Mouse (Mus musculus) hindbrain, postnatal 0 days (tissue): ENCODE results near the gene Col6a5. TPM values are rescaled to one million over a fixed set of nuclear protein-coding genes. Genes with fewer than 3 reads are reported as not detected.

Experiments
- ATAC-seq: fragments of 200-750 bp; cut with Nextera tagmentation; 2 replicates; pipeline ENCODE4 v1.8.0; 2017; ENCODE audit warnings: mild to moderate bottlenecking, moderate TSS enrichment, moderate library complexity
- DNase-seq: peaks from one replicate; pipeline ENCODE4 v3.0.0-alpha.2; 2015; ENCODE audit warnings: low spot score
- H3K27ac ChIP-seq: fragments of 300-500 bp; sonication (generic); 2 replicates; pipeline ENCODE4 v1.5.1; 2014; ENCODE audit warnings: mild to moderate bottlenecking
- H3K27me3 ChIP-seq: fragments of 300-500 bp; sonication (generic); 2 replicates; pipeline ENCODE4 v1.6.1; 2014; ENCODE audit warnings: low read length, mixed read lengths; ENCODE audit not compliant: insufficient read depth
- H3K36me3 ChIP-seq: fragments of 300-500 bp; sonication (generic); 2 replicates; pipeline ENCODE4 v1.6.1; 2014; ENCODE audit warnings: low read length, mixed read lengths; ENCODE audit not compliant: insufficient read depth
- H3K4me1 ChIP-seq: fragments of 300-500 bp; sonication (generic); 2 replicates; pipeline ENCODE4 v1.6.1; 2014; ENCODE audit warnings: antibody characterized with exemption, low read length, mixed read lengths; ENCODE audit not compliant: insufficient read depth
- H3K4me2 ChIP-seq: fragments of 300-500 bp; sonication (generic); 2 replicates; pipeline ENCODE4 v1.6.1; 2014; ENCODE audit warnings: low read depth, mild to moderate bottlenecking, low read length, moderate library complexity, mixed read lengths
- H3K4me3 ChIP-seq: fragments of 300-500 bp; sonication (generic); 2 replicates; pipeline ENCODE4 v1.5.1; 2014; ENCODE audit warnings: low read length
- H3K9ac ChIP-seq: fragments of 300-500 bp; sonication (generic); replicated peaks from 2 replicates; pipeline ENCODE4 v1.6.1; 2014; ENCODE audit warnings: mild to moderate bottlenecking, low read length, moderate library complexity, mixed read lengths
- H3K9me3 ChIP-seq: fragments of 300-500 bp; sonication (generic); 2 replicates; pipeline ENCODE4 v1.6.1; 2016; ENCODE audit warnings: low read length, mixed read lengths
- CTCF ChIP-seq: IDR thresholded peaks from 2 replicates; pipeline ENCODE4 v1.5.1; 2016; ENCODE audit warnings: antibody characterized with exemption, control low read depth, low read depth
- WGBS: fragments of 180-500 bp; shearing (Covaris S2); extraction: QIAGEN DNeasy Blood & Tissue Kit; methylation state at CpG from one replicate; pipeline ENCODE4 v1.1.7; 2014; 5-methylcytosine and 5-hydroxymethylcytosine counted together
- polyA plus RNA-seq: library from polyadenylated mRNA; unstranded; fragments of >200 nt; fragmentation: Nextera tagmentation; extraction: Ambion mirVana; gene quantifications from 2 replicates; pipeline ENCODE4 v1.2.1, GENCODE M21; 2015
- total RNA-seq: library from RNA; depleted of rRNA; stranded (reverse); fragments of >200 nt; gene quantifications from 2 replicates; pipeline ENCODE4 v1.2.3, GENCODE M21; 2014

Gene Col6a5
- total and polyA plus RNA-seq, 2 experiments from 2014 or later, result 0.13 to 1.5 TPM

DNA sequence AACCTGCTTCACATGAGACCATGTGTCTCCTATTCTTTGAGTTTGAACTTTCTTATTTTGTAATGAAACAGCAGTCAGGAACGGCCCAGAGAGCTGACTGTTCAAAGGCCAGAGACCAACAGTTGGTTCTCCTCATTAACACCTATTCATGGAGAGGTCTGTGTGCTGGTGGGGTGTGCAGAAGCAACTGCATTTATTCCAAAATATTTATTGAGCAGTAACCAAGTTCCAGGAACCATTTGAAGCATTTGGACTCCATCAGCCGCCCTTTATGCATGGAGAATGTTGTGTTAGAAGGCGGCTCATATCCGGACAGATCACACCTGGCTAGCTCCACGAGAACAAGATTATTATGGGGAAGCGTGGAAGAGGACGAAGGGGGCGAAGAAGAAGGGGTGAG is 18.0 kb upstream of the Col6a5 start:
- Histone ChIP-seq H3K4me1 (no peaks in the 10 kb centered on the region), H3K27ac (no peak overlapping the region), H3K9ac (no peak overlapping the region), H3K4me2 (no peak overlapping the region), H3K9me3 (no peaks in the 10 kb centered on the region), H3K36me3 (no peaks in the 10 kb centered on the region), H3K27me3 (no peaks in the 10 kb centered on the region), H3K4me3 (no peak overlapping the region)
- ATAC-seq (no peak), DNase-seq (no peak)
- WGBS, result 91% methylated on average over 8 of the region's 8 CpGs
- TF ChIP-seq CTCF, result no peak

DNA sequence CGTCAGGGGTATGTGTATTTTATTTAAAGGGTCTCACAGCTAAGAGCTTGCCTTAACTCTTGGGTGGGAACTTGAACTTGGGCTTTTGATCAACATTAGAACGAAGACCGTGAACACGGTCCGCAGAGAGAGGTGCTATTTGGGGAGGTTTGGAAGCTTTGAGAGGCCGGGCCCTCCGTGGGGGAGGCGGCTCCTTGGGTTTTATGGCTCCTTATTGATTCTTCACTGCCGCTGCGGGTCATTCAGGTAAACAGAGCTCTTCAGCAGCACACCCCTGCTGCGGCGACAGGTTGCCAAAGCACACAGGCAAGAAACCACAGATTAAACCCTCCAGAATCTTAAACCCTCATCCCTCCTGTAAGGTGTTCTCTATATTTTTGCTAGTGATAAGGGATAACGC is 16.4 kb upstream of the Col6a5 start:
- no peak for TF ChIP-seq CTCF
- no peak for ATAC-seq
- 29% methylated on average over 13 of the region's 13 CpGs for WGBS

DNA sequence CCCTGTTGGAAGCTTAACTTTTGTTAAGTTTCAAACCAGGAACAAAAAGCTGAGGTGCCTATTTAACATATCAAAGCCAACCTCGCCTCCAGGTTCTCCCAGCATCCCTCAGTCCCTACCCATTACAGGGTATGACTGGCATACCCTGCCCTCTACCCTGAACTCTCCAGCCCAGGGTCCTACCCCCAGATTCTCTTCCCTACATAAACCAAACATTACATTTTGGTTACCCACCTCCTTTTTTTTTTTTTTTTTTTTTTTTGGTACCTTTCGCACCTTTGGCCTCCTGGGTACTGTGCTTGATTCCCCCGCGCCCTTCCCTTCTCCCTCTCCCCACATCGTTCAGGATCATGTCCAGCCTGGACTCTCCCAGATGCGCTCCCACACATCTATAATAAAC is 15.9 kb upstream of the Col6a5 start:
- ATAC-seq, result no peak
- DNase-seq, result no peak
- H3K4me2 ChIP-seq, result no peak overlapping the region
- H3K27me3 ChIP-seq, result no peaks in the 10 kb centered on the region
- H3K4me3 ChIP-seq, result no peak overlapping the region
- no peak overlapping the region for H3K27ac ChIP-seq
- no peak for TF ChIP-seq CTCF
- WGBS, result 56% methylated on average over 6 of the region's 6 CpGs
- no peaks in the 10 kb centered on the region for H3K36me3 ChIP-seq
- H3K4me1 ChIP-seq, result no peaks in the 10 kb centered on the region
- H3K9ac ChIP-seq, result no peak overlapping the region
- no peaks in the 10 kb centered on the region for H3K9me3 ChIP-seq

More for the DNA sequence above, 16.4 kb upstream of the Col6a5 start:
- Histone ChIP-seq H3K27ac (no peak overlapping the region), H3K4me1 (no peaks in the 10 kb centered on the region), H3K4me2 (no peak overlapping the region), H3K4me3 (no peak overlapping the region), H3K27me3 (no peaks in the 10 kb centered on the region), H3K9ac (no peak overlapping the region), H3K36me3 (no peaks in the 10 kb centered on the region), H3K9me3 (no peaks in the 10 kb centered on the region)
- DNase-seq, result no peak

DNA sequence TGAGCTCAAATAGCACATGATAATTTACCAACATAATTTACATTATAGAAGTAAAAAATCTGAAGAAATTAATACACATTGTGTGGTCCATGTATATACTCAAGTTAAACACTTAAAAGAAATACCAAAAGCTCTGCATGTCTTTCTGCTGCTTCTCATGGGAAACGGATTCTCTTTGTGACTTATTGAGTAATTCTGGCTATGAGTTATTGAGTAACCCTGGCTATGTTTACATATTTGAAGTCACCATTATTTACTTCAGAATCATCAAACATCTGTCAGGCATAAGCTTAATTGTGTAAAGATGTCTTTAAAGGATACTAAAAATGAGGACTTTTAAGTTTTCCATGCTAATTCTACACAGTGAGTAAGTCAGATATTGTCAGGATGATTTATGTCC is 13.3 kb upstream of the Col6a5 start:
- Histone ChIP-seq H3K27ac (no peak overlapping the region), H3K9ac (no peak overlapping the region), H3K36me3 (no peaks in the 10 kb centered on the region), H3K27me3 (no peaks in the 10 kb centered on the region), H3K4me3 (no peak overlapping the region), H3K4me1 (no peaks in the 10 kb centered on the region), H3K9me3 (no peaks in the 10 kb centered on the region), H3K4me2 (no peak overlapping the region)
- no peak for DNase-seq
- no peak for TF ChIP-seq CTCF
- 90% methylated on average over 1 of the region's 1 CpGs for WGBS
- no peak for ATAC-seq

DNA sequence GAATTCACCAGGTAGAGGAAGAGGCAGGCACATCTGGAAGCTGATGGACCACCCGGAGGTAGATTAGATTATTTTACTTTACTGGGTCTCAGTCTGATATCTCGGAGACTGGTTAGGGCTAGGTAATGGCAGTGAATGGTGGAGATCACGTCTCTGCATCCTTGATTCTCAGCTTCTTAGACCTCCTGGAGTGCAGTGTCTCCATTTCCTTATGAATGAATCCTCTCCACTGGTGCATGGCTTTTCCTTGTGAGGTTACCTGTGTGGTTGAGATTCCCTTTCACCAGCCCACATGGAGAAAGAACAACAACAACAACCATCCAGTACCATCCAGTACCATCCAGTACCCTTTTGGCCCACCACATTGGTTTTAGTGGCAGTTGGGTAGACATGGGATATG is 11.6 kb upstream of the Col6a5 start:
- WGBS, result 90% methylated on average over 3 of the region's 3 CpGs
- Histone ChIP-seq H3K9me3 (no peaks in the 10 kb centered on the region), H3K27ac (no peak overlapping the region), H3K4me1 (no peaks in the 10 kb centered on the region), H3K4me3 (no peak overlapping the region), H3K27me3 (no peaks in the 10 kb centered on the region), H3K9ac (no peak overlapping the region), H3K4me2 (no peak overlapping the region), H3K36me3 (no peaks in the 10 kb centered on the region)
- DNase-seq (no peak), ATAC-seq (no peak)
- TF ChIP-seq CTCF, result no peak

DNA sequence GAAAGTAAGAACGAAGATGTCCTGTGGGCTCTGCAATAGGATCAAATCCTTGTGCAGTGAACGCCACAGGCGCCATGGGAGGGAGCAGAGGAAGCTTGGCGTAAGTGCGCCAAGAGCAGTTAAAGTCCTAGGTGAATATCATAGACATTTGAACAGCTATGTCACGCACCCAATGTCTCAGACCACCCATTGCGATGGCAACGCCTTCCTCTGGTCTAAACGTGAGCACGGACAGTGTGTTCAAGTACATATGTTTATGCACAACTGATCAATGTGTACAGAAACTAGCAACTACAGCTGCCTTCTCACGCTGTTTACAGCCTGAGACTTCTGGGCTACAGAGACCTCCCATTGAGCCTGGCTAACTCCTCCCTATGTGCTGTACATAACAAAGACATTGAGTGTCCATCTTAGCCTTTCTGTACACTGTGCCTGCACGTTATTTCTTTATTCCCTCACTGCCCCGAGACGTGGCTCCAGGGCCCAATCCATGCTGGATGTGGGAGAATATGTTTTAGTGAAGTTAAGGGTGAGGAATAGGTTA is 11.0 kb upstream of the Col6a5 start:
- Histone ChIP-seq H3K36me3 (no peaks in the 10 kb centered on the region), H3K9me3 (no peaks in the 10 kb centered on the region), H3K4me1 (no peaks in the 10 kb centered on the region), H3K4me2 (no peak overlapping the region), H3K9ac (no peak overlapping the region), H3K27me3 (no peaks in the 10 kb centered on the region), H3K27ac (no peak overlapping the region), H3K4me3 (no peak overlapping the region)
- DNase-seq, result no peak
- WGBS, result 91% methylated on average over 14 of the region's 14 CpGs
- ATAC-seq, result no peak
- no peak for TF ChIP-seq CTCF

DNA sequence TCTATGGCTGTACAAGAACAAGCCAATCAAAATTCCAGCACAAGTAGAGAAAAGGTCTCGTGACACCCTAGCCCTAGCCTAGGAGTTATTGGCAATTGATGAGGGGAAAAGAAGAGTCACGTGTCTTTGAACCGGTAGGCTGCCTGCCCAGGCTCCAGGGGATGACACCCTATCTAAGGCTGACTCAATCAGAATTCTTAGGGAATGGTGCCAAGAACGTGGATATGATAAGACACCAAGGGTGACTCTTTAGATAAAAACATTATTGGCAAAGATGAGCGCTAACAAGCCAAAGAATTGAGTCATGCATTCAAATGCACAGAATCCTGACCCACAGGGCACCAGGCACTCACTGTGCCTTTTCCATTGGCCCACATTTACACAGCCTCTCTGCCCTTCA is 10.5 kb upstream of the Col6a5 start:
- H3K27me3 ChIP-seq, result no peaks in the 10 kb centered on the region
- no peaks in the 10 kb centered on the region for H3K36me3 ChIP-seq
- no peaks in the 10 kb centered on the region for H3K9me3 ChIP-seq
- no peak for ATAC-seq
- no peak for TF ChIP-seq CTCF
- WGBS, result 82% methylated on average over 5 of the region's 5 CpGs
- no peak overlapping the region for H3K4me3 ChIP-seq
- H3K4me2 ChIP-seq, result no peak overlapping the region
- H3K9ac ChIP-seq, result no peak overlapping the region
- H3K4me1 ChIP-seq, result no peaks in the 10 kb centered on the region
- H3K27ac ChIP-seq, result no peak overlapping the region
- no peak for DNase-seq
